Comparison of ENCODE assay signal across 9 mouse cellular contexts in the genomic region with DNA sequence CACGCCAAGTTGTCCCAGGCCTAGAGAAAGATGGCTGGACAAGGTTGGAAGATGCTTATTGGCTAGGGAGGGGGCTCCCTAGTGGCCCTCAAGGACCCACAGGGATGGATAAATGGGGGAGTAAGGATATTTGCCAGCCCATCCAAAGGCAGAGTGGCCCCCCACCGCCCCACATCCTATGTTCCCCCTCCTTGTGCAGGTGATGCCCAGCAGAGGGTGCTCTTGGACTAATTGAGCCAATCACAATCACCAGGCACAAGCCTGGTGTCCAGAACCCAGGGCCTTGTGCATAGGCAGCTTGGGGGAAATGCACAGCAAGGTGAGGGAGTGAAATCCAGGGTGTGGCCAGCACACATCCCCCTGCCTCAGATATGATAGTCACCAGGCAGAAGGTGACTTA. TPM values are rescaled to one million over a fixed set of nuclear protein-coding genes. Genes with fewer than 3 reads are reported as not detected.
DNase-seq lines count a peak whose midpoint lies in the region; ATAC-seq lines count a peak whose summit lies in the region.
"Had no signal": no experiment of that assay in that cellular context is flagged by ENCODE, and none has a peak within 500 bp of the region (broad histone marks: within the 10 kb centered on the region; RNA-seq: fewer than 3 reads in every experiment).

No protein-coding gene starts in this region.

- H3K4me2 ChIP-seq in forebrain, embryonic 12.5 days: peak overlapping the region; percentile 72
- peak overlapping the region; percentile 62 for H3K4me2 ChIP-seq in kidney, embryonic 14.5 days (replicated peaks; ENCODE audit: low read depth, low read length)
- peak overlapping the region; percentile 61 for H3K4me2 ChIP-seq in midbrain, embryonic 12.5 days (replicated peaks)

- H3K27me3 ChIP-seq in forebrain, embryonic 12.5 days: peaks cover 8% of the 10 kb centered on the region
- no peaks in the 10 kb centered on the region for H3K27me3 ChIP-seq in kidney, embryonic 14.5 days (ENCODE audit: control insufficient read depth, insufficient read depth, low read length)
- H3K27me3 ChIP-seq in midbrain, embryonic 12.5 days: peaks cover 19% of the 10 kb centered on the region

- H3K27ac ChIP-seq in forebrain, embryonic 12.5 days: no peak overlapping the region
- no peak overlapping the region for H3K27ac ChIP-seq in kidney, embryonic 14.5 days (ENCODE audit: low read depth, low read length)
- peak overlapping the region; percentile 54; the same call in 1 of the 2 replicates for H3K27ac ChIP-seq in midbrain, embryonic 12.5 days (replicated peaks)

- H3K9ac ChIP-seq in forebrain, embryonic 12.5 days: 0 out of 2 replicates have a peak overlapping the region, but pooled peaks have one; percentile 1
- H3K9ac ChIP-seq in kidney, embryonic 14.5 days (ENCODE audit: low read depth, low read length): peak overlapping the region; percentile 18; the same call in 1 of the 2 replicates
- H3K9ac ChIP-seq in midbrain, embryonic 12.5 days (replicated peaks): 0 out of 2 replicates have a peak overlapping the region, but pooled peaks have one; percentile 61

- 36% methylated on average over 2 of the region's 2 CpGs for WGBS in forebrain, embryonic 12.5 days
- WGBS in kidney, embryonic 14.5 days: 35% methylated on average over 2 of the region's 2 CpGs
- WGBS in midbrain, embryonic 12.5 days: 24% methylated on average over 2 of the region's 2 CpGs

- no peaks in the 10 kb centered on the region for H3K9me3 ChIP-seq in forebrain, embryonic 12.5 days
- no peaks in the 10 kb centered on the region for H3K9me3 ChIP-seq in kidney, embryonic 14.5 days (ENCODE audit: control insufficient read depth, low read length)
- H3K9me3 ChIP-seq in midbrain, embryonic 12.5 days: no peaks in the 10 kb centered on the region

- peak; percentile 69 to 87 for DNase-seq in adrenal gland, adult (ENCODE audit: inconsistent age in 2 of 2, low spot score in 1 of 2)
- DNase-seq in adrenal gland, postnatal 4 days (ENCODE audit: low spot score in 2 of 2): no peak
- peak; percentile 26 for DNase-seq in urinary bladder, postnatal 25 days (ENCODE audit: low spot score)
- DNase-seq in urinary bladder, postnatal 4 days (ENCODE audit: low spot score in 2 of 2): no peak
- peak; percentile 24 for DNase-seq in thymus, postnatal 25 days

- H3K4me1 ChIP-seq in forebrain, embryonic 12.5 days: peaks cover 41% of the 10 kb centered on the region
- peaks cover 29% of the 10 kb centered on the region for H3K4me1 ChIP-seq in kidney, embryonic 14.5 days (ENCODE audit: control insufficient read depth, insufficient read depth, low read length)
- peaks cover 33% of the 10 kb centered on the region for H3K4me1 ChIP-seq in midbrain, embryonic 12.5 days

- ATAC-seq in forebrain, embryonic 12.5 days (ENCODE audit: low FRiP score): peak; percentile 7; the same call in 1 of the 2 replicates
- peak; percentile 8; the same call in 1 of the 2 replicates for ATAC-seq in kidney, embryonic 14.5 days (ENCODE audit: low FRiP score, low TSS enrichment)
- no peak for ATAC-seq in midbrain, embryonic 12.5 days (ENCODE audit: low FRiP score, low read depth)

- peak overlapping the region; percentile 51 for H3K4me3 ChIP-seq in forebrain, embryonic 12.5 days (replicated peaks)
- peak overlapping the region; percentile 47; the same call in 1 of the 2 replicates for H3K4me3 ChIP-seq in kidney, embryonic 14.5 days (ENCODE audit: low read length)
- H3K4me3 ChIP-seq in midbrain, embryonic 12.5 days: peak overlapping the region; percentile 50

- H3K36me3 ChIP-seq in forebrain, embryonic 12.5 days (replicated peaks): no peaks in the 10 kb centered on the region
- no peaks in the 10 kb centered on the region for H3K36me3 ChIP-seq in kidney, embryonic 14.5 days (ENCODE audit: control insufficient read depth, insufficient read depth, low read length)
- no peaks in the 10 kb centered on the region for H3K36me3 ChIP-seq in midbrain, embryonic 12.5 days

RNA-seq across cellular contexts. Expression of a gene that starts 1.7 kb away (rescaled TPM):
- total RNA-seq in adrenal gland, postnatal 4 days (2021): 10 to 100 TPM; 52.8 to 55.7 TPM
- 35.8 and 39.9 TPM in 2 replicates for polyA plus RNA-seq in forebrain, embryonic 12.5 days (2016; fragmentation: Nextera tagmentation; extraction: Ambion mirVana)
- 17.5 and 28.1 TPM in 2 replicates for polyA plus RNA-seq in kidney, embryonic 14.5 days (2014; fragmentation: Nextera tagmentation; extraction: Ambion mirVana)
- polyA plus RNA-seq in midbrain, embryonic 12.5 days (2016; fragmentation: Nextera tagmentation; extraction: Ambion mirVana): 38.0 and 40.2 TPM in 2 replicates

RNA-seq across cellular contexts. Expression of a gene that starts 12.2 kb away (rescaled TPM):
- 10 to 100 TPM; 25.3 to 27.9 TPM for total RNA-seq in adrenal gland, postnatal 4 days (2021)
- polyA plus RNA-seq in forebrain, embryonic 12.5 days (2016; fragmentation: Nextera tagmentation; extraction: Ambion mirVana): 69.8 and 75.6 TPM in 2 replicates
- 76.5 and 78.9 TPM in 2 replicates for polyA plus RNA-seq in kidney, embryonic 14.5 days (2014; fragmentation: Nextera tagmentation; extraction: Ambion mirVana)
- 60.8 and 71.6 TPM in 2 replicates for polyA plus RNA-seq in midbrain, embryonic 12.5 days (2016; fragmentation: Nextera tagmentation; extraction: Ambion mirVana)

RNA-seq across cellular contexts. Expression of a gene that starts 22.5 kb away (rescaled TPM):
- 100 to 1,000 TPM in 1 of 2 experiments, 10 to 100 TPM in 1; 94.6 to 101 TPM for total RNA-seq in adrenal gland, postnatal 4 days (2021)
- 42.0 and 44.0 TPM in 2 replicates for polyA plus RNA-seq in forebrain, embryonic 12.5 days (2016; fragmentation: Nextera tagmentation; extraction: Ambion mirVana)
- polyA plus RNA-seq in kidney, embryonic 14.5 days (2014; fragmentation: Nextera tagmentation; extraction: Ambion mirVana): 28.3 and 33.0 TPM in 2 replicates
- polyA plus RNA-seq in midbrain, embryonic 12.5 days (2016; fragmentation: Nextera tagmentation; extraction: Ambion mirVana): 26.6 and 30.4 TPM in 2 replicates

RNA-seq across cellular contexts. Expression of a gene that starts 42.1 kb away (rescaled TPM):
- not detected for total RNA-seq in adrenal gland, postnatal 4 days (2021)
- not detected in 2 replicates for polyA plus RNA-seq in forebrain, embryonic 12.5 days (2016; fragmentation: Nextera tagmentation; extraction: Ambion mirVana)
- not detected in 2 replicates for polyA plus RNA-seq in kidney, embryonic 14.5 days (2014; fragmentation: Nextera tagmentation; extraction: Ambion mirVana)
- not detected in 2 replicates for polyA plus RNA-seq in midbrain, embryonic 12.5 days (2016; fragmentation: Nextera tagmentation; extraction: Ambion mirVana)
- polyA plus RNA-seq: large intestine, adult 2 months had no signal

RNA-seq across cellular contexts. Expression of a gene that starts 49.4 kb away (rescaled TPM):
- total RNA-seq in adrenal gland, postnatal 4 days (2021): 10 to 100 TPM; 89.4 to 92.6 TPM
- 58.5 and 64.4 TPM in 2 replicates for polyA plus RNA-seq in forebrain, embryonic 12.5 days (2016; fragmentation: Nextera tagmentation; extraction: Ambion mirVana)
- 71.9 and 87.6 TPM in 2 replicates for polyA plus RNA-seq in kidney, embryonic 14.5 days (2014; fragmentation: Nextera tagmentation; extraction: Ambion mirVana)
- 50.2 and 50.5 TPM in 2 replicates for polyA plus RNA-seq in midbrain, embryonic 12.5 days (2016; fragmentation: Nextera tagmentation; extraction: Ambion mirVana)

Comparison
In these comparisons a context has a peak if more than half of its experiments do, and no peak if none do; other contexts are left out.
1. DNase-seq: peak in adrenal gland, adult (2 of 2), urinary bladder, postnatal 25 days (single experiment) and thymus, postnatal 25 days (single experiment); none in adrenal gland, postnatal 4 days (0 of 2) and urinary bladder, postnatal 4 days (0 of 2).
2. H3K9ac ChIP-seq: peak in every context shown above with its lines; median percentile 61 in midbrain, embryonic 12.5 days; 18 in kidney, embryonic 14.5 days; 1 in forebrain, embryonic 12.5 days.
3. Peak in every context shown above with its lines, with median percentiles within 50 percentile points of each other: H3K4me2 ChIP-seq and H3K4me3 ChIP-seq.